Mouse (Mus musculus) naive thymus-derived CD4-positive, alpha-beta T cell, adult 2 months (primary cell): ENCODE results near the gene Pdik1l.

ENCODE experiments used
- DNase-seq: peaks from one replicate; pipeline ENCODE4 v3.0.0-alpha.2; 2011; ENCODE audit warnings: low read depth

The Pdik1l gene

DNA sequence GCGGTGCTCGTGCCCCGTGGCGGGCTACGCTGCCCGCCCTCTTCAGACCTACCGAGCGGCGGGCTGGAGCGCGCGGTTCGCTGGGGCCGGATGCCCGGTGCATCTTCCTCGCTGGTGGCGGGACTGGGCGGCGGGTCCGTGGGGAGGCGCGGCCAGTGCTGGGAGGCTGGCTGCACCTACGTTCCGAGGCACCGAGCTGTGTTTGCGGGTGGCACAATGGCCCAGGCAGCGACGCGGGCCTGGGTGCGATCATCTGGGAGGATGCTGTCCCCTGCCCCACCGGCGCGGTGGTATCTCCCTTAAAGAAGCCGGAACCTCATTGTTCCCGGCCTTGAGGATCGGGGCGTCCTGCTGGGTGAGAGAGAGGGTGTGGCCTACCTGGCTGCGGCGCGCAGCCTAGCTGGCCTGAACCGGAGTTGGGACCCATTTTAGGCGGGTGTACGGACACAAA is at the start of gene Pdik1l:
Gene Pdik1l (minus strand): TSS at position 321 of the 451 bp plus-strand sequence.
- DNase-seq = peak; percentile 89

DNA sequence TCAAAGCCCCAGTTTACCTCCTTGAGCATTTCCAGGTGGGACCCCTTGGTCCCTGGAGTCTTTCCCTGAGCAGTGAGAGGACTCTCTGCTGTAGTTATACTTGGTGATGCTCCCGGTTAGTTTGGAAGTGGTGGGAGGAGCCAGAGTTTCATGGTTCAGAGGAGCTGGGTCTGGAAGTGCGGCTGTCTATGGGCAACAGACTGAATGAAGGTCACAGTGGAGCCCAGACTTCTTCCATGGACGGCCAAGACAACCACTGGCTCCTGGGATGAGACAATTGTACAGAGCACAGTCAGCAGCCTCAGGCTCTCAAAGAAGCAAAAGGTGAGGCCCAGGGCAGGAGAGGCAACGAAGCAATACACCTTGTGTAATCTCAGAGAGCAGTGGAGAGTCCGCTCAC is 42.6 kb upstream of the Pdik1l start:
- no peak for DNase-seq

DNA sequence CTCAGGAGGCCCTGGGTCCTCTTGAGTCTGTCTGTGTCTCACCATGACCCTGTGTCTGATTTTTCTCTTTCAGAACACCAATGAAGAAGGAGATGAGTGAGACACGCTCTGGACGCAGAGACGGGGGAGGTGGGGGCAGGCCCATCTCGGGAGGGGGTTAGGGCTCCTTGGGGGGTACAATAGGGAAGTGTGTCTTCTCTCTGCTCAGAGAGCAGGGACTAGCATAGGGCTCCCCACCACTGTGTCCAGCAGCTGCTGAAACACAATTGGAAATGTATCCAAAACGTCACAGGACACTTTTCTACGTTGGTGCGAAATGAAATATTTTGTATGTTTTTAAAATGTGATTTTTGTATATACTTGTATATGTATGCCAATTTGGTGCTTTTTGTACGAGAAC is 41.1 kb upstream of the Pdik1l start:
- no peak for DNase-seq

DNA sequence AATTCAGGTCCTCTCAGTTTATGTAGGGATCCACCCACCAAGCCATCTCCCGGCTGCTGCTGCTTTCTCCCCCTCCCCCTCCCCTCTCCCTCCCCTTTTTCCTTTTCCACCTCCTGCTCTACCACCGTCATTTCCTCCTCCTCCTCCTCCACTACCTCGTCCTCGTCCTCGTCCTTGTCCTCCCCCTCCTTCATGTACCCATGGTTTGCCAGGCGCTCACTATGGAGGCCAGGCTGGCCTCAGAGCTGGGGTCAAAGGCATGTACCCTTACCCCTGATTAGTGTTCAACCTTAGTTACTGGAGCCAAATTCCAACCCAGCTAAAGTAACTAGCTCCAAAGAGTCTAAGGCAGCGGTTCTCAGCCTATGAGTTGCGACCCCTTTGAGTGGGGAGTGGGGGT is 40.5 kb upstream of the Pdik1l start:
- no peak for DNase-seq

DNA sequence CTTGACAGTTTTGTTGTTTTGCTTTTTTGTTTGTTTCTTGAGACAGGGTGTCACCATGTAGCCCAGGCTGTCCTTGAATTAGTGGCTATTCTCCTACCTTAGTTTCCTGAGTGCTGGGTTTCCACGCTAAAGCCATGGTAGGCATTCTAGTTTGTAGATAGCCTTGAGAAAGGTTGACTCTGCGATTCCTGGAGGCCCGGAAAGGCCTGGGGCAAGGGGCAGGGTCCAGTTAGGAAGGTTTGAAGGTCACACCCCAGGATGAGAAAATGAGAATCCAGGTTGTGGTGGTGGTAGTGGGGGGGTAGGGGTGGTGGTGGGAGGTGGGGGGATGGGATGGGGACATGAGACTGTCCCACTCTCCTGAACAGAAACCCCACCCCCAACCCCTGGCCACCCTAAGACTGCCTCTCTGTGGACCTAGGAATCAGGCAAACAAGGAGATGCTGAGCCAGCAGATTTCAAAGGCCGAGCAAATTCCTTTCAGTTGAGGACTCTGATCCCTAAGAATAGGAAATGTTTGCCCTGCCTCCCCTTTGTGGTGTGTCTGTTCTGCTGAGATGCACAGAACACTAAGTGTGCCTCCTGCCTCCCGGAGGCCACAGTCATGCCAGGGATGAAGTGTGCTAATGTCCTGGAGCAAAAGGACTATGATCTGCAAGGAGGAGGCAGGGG is 39.3 kb upstream of the Pdik1l start:
- no peak for DNase-seq

DNA sequence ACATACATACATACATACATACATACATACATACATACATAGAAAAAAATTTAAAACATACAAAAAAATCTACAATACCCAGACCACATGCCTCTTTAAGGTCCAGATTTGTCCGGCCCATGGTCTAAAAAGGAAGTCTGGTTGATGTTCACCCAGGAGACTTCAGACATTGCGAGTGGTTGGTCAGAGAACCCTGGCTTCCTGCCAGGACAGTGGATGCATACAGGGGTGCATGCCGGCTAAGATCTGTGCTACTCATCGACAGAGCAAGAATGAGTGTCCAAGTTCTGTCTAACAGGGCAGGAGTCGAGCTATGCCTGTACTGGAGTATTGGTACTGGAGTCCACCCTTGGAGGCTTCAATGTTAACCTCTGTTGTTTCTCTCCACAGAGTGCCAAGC is 37.0 kb upstream of the Pdik1l start:
- no peak for DNase-seq

DNA sequence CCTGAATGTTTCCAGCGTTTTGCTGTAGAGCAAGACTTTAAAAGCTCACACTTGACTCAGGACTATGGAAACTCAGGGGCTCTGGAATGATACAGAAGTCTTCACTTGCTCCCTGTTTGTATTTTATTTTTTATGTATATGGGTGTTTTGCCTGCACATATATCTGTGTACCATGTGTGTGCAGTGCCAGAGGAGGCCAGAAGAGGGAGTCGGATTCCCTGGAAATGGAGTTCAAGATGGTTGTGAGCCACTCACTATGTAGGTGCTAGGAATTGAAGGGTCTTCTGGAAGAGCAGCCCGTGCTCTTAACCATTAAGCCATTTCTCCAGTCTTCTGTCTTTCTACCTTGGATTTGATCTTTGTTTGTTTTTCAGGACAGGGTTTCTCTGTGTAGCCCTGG is 33.8 kb upstream of the Pdik1l start:
- DNase-seq = no peak

DNA sequence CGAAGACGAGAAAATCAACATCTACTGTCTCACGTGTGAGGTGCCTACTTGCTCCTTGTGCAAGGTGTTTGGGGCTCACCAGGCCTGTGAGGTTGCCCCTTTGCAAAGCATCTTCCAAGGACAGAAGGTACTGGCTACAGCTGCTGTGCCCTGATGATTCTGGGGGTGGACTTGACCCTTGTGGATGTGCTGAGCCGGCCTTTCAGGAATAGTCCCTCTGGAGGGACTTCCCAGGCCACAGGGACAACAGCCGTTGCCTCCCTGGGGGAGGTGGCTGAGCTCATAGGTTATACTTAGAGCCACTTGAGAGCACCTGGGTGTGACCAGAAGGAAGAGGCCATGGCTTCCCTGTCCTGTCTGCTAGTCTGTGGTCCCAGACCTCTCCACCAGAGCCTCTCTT is 32.0 kb upstream of the Pdik1l start:
- no peak for DNase-seq

DNA sequence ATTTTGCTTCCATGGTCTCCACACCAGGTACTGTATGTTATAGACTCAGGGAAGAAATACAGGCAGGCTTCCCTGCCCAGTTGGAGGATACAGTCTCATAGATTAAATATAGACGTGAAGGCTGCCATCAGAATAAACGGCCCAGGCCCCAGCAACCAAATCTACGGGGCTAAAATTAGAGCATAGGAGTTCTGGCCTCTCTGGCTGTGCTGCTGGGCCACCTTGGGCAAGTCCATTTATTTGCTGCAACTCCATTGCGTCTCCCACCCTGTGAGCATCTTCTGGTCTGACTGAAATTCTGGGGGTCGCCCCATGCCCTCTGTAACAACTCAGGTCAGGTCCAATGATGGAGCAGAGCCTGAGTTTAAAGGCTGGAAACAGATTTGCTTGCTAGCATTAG is 31.4 kb upstream of the Pdik1l start:
- DNase-seq = no peak

DNA sequence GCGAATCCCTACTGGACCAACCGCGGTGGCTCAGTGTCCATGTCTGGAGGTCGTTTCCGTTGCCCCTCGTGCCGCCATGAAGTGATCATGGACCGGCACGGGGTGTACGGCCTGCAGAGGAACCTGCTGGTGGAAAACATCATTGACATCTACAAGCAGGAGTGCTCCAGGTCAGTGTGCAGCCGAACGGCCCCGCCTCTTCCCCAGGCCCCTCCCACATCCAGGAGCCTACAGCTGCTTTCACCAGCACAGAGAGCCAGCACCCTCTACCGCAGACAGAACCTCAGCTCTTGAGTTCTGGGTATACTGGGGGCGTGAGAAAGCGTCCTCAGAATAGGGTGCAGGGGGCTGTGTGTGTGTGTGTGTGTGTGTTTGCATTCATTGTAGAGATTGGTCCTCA is 28.7 kb upstream of the Pdik1l start:
- no peak for DNase-seq

DNA sequence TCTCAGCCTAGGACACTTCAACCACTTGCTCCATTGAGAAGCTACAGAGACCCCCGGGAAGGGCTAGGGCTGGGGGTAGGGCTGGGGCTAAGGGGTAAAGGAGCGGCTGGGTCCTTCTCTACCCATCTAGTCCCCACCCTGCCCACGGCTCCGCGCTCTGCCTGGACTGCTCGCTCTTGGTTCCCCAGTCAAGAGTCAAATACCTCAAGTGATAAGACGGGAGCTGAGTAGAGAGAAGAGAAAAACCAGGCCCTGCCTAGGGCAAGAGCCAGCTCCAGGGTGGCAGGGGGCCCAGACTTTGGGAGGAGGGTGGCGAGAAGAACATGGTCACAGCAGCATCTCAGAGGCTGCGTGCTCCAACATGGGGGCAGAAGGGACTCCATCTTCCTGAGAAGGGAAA is 27.8 kb upstream of the Pdik1l start:
- DNase-seq = no peak

DNA sequence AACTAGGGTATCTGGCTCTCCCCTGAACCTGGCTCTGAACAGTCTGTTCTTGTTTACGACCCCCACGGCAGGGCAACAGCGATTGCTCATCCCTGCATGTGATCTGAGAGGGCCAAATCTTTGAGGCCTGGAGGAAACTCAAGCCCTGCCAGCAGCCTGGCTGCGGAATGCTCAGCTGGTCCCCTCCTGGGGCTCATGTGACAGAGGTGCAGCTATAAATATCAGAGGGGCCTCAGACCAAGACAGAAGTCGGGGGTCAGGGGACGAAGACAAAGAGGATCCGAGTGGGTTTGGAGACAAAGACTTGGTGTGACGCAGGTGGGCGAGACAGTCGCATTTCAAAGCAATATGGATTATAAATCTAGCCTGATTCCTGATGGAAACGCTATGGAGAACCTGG is 27.2 kb upstream of the Pdik1l start, which contains the start of gene Trim63:
Gene Trim63 (plus strand): TSS at position 245 of the 400 bp plus-strand sequence.
- no peak for DNase-seq

DNA sequence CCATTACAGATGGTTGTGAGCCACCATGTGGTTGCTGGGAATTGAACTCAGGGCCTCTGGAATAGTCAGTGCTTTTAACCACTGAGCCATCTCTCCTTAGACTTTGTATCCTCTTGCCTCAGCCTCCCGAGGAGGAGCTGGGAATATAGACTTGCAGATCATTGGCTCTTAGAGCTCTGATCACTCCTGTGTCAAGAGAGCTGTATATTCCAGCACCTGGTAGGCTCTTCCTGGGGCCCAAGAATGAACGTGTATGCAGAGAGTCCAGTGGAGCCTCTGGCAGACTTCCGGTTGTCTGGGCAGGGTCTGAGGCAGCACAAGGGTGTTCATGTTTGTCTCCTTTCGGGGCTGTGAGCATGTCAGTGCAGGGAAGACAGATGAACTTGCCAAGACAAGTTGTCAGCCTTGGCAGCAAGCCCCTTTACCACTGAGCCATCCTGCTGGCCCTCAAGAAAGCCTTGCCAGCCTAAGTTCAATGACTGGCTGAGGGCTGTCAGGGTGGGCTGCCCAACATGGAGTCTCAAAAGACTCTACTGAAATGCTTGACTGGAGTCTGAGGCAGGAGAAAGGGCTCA is 26.5 kb upstream of the Pdik1l start:
- no peak for DNase-seq

DNA sequence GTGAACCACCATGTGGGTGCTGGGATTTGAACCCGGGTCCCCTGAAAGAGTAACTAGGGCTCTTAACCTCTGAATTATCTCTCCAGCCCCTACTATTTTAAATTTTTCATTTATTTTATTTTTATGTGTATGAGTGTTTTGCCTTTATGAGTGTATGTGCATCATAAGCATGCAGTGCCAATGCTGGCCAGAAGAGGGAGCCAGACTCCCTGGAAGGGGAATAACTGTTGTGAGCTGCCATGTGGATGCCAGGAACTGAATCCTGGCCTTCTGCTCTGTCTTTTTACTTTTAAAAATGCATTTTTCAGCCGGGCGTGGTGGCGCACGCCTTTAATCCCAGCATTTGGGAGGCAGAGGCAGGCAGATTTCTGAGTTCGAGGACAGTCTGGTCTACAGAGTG is 25.2 kb upstream of the Pdik1l start:
- peak; percentile 21 for DNase-seq

DNA sequence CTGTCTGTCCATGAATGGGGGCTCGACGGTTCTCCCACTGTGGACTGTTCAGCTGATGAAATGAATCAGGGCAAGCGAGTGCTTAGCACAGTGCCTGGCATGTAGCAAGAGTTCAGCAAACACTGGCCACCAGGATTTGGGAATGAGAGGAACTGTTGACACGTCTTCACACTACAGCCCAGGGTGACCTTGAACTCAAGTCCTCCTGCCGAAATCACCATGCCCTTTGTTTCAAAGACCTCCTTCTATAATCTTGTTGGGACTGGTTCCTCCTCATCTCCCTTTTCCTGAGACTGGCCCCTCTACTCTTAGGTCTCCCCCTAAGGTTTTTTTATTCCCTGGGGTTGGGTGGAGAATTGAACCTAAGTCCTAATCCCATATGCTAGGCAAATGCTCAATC is 24.6 kb upstream of the Pdik1l start:
- DNase-seq = no peak

DNA sequence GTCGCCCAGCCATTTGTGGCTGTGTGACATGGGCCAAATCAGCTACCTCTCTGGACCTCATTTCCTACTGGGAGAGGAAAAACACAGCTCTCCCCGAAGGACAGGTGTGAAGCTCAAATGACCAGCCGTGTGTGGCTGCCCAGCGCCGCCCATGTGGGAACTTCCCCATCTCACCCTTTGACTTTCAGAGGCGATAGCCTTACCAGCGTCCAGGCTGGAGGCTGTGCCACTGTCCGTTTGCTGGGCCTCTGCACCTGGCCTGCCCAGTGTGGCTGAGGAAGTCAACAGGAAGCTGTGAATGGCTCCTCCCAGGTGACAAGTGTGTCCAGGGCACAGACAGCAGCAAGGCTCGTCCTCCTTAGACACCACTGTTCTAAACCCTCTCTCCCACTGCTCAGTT is 24.1 kb upstream of the Pdik1l start:
- DNase-seq = no peak

DNA sequence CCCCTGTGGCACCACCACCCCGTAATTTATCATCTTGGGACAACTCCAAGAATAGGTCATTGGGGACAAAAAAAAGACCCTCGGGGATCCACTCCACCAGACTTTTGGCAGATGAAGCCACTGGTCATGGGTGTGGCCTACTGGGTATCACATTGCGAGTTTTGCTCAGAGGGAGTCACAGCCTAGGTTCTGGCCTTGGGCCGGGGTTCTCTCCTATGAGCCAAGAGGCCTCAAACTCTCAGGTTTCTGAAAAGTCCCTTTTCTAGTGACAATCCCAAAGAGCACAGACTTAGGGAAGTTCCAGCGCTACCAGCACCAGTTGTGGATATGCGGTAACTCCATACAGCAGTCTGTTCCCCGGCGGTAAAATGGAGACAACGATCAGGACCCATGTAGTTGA is 23.0 kb upstream of the Pdik1l start:
- no peak for DNase-seq

DNA sequence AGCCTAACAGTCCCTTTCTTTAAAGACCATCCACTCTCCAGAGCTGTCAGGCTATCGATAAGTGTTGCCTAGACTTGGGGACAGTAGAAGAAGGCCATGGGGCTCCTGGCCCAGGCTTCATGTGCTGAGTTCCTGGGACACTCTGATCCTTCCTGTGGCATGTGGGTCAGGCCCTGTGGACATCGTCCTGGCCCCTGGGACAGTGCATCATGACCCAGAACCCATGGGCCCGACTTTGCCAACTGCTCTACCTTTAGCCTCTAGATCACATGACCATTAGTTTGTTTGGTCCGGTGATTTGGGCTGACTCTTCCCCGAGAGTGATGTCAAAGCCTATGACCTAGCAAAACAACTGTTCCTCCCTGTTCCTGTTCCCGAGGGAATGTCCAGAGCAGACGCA is 22.4 kb upstream of the Pdik1l start:
- no peak for DNase-seq

DNA sequence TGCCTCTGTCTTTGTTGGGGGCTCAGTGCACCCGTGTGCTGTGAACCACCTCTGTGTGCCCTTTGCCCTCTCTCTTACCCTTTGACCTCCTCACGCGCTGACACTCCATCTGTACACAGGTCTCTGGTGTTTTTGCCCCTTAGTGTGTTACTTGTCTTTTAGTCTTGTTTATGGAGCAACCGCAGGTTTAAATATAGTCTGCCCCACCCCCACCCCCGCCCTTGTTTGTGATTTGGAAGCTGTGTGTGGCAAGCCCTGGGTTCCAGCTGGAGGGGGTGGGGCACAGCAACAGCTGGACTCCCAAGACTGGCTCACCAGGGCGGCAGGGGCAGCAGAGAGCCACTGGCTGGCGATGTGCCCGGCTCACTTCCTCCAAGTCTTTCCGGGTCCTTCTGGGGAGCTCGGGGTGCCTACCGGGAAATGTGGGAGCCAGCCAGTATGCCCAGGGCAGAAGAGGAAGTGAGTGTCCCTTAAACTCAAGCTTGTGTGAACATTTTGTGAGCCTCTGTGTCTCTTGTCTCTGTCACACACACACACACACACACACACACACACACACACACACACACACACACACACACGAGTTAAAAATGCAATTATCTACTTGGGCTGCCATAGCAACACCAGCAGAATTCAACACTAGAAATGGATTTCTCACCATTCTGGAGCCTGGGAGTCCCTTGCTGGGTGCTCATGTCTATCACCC is 19.8 kb upstream of the Pdik1l start:
- DNase-seq = peak; percentile 30

DNA sequence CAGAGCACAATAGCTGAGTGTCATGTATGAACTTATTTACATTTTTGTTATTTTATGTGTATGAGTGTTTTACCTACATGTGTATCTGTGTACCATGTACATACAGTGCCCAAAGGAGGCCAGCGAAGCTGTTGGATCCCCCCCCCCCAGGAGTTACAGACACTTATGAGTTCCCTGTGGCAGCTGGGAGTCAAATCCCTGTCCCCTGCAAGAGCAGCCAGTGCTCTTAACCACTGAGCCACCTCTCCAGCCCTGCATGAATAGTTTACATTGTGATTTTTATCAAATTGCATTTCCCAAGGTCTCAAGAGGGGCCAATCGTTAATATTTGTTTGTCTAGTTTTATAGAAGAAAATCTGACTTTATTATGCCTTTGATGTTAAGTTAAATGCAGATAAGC is 19.3 kb upstream of the Pdik1l start:
- no peak for DNase-seq

DNA sequence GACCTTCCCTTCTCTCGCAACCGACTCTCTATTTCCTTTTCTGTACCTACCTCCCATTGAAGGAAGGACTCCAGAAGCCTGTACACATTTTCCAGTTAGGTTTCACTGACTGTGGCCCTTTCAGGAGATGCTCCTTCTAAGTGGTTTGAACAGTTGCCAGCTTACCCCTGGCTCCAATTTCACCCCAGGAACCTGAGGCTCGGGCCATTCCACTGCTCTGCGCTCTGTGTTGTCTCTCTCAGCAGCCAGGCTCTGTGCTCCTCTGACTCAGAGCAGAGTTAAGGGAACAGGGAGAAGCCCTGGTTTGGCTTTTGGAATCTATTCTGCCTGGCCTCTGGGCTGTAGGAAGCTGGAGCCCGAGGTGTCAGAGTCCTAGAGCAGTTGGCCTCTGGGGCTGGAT is 14.4 kb upstream of the Pdik1l start:
- no peak for DNase-seq

DNA sequence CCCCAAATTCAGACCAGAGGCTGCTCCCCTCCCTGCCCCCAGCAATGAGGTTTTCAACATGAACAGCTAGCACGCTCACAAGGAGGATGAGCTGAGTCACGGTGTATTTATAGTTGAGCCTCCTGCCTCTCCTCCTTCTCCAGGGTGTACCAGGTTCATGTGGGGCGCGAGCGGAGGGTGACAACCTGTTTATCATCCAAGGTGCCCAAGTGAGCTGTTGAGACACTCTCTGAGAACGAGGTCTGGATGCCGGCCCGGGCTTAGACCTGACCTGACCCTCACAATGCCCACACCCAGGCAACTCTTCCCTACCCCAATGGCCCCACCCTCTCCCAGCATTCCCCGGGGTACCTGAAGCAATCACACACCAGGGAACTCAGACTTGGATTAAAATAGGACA is 12.6 kb upstream of the Pdik1l start:
- no peak for DNase-seq

DNA sequence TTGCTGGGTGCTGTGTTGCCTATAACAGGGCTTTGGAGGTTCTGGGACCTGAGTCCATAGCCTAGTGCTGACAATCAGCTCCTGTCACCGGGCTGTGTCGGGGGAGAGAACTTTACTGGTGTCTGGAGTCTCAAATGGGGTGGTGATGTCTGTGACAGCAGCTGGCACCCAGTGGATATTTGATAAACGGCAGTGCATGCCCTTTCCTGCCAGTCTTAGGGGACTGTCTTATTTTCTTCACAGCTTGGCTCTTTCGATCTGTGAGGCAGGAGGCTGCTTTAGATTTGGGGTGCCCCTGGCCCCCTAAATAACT is 11.8 kb upstream of the Pdik1l start:
- DNase-seq = no peak
